Mouse (Mus musculus) lung, embryonic 14.5 days (tissue): ENCODE results near the gene Fam213b. TPM values are rescaled to one million over a fixed set of nuclear protein-coding genes. Genes with fewer than 3 reads are reported as not detected.
A peak's percentile ranks its signal among the peaks of the same experiment; 100 is the strongest.

ENCODE experiments used
- ATAC-seq: fragments of 200-750 bp; cut with Nextera tagmentation; 2 replicates; pipeline ENCODE4 v1.8.0; 2017; ENCODE audit warnings: mild to moderate bottlenecking, moderate TSS enrichment, moderate library complexity; ENCODE audit not compliant: insufficient read depth
- DNase-seq: peaks from one replicate; pipeline ENCODE4 v3.0.0-alpha.2; 2015
- H3K27ac ChIP-seq: fragments of 300-500 bp; sonication (generic); 2 replicates; pipeline ENCODE4 v1.5.1; 2014; ENCODE audit warnings: low read depth, mild to moderate bottlenecking, moderate library complexity
- H3K27me3 ChIP-seq: fragments of 300-500 bp; sonication (generic); 2 replicates; pipeline ENCODE4 v1.6.1; 2014; ENCODE audit warnings: low read length, control low read depth; ENCODE audit not compliant: insufficient read depth
- H3K36me3 ChIP-seq: fragments of 300-500 bp; sonication (generic); 2 replicates; pipeline ENCODE4 v1.6.1; 2014; ENCODE audit warnings: control low read depth; ENCODE audit not compliant: insufficient read depth
- H3K4me1 ChIP-seq: fragments of 300-500 bp; sonication (generic); 2 replicates; pipeline ENCODE4 v1.6.1; 2014; ENCODE audit warnings: antibody characterized with exemption, control low read depth; ENCODE audit not compliant: insufficient read depth
- H3K4me2 ChIP-seq: fragments of 300-500 bp; sonication (generic); 2 replicates; pipeline ENCODE4 v1.6.1; 2014; ENCODE audit warnings: mild to moderate bottlenecking
- H3K4me3 ChIP-seq: fragments of 300-500 bp; sonication (generic); 2 replicates; pipeline ENCODE4 v1.5.1; 2014; ENCODE audit warnings: low read depth, low read length
- H3K9ac ChIP-seq: fragments of 300-500 bp; sonication (generic); 2 replicates; pipeline ENCODE4 v1.6.1; 2014
- H3K9me3 ChIP-seq: fragments of 300-500 bp; sonication (generic); 2 replicates; pipeline ENCODE4 v1.6.1; 2016; ENCODE audit warnings: low read depth, low read length, control low read depth
- CTCF ChIP-seq: IDR thresholded peaks from 2 replicates; pipeline ENCODE4 v1.5.1; 2016; ENCODE audit warnings: antibody characterized with exemption, low read depth
- WGBS: fragments of 180-500 bp; shearing (Covaris S2); extraction: QIAGEN DNeasy Blood & Tissue Kit; methylation state at CpG from one replicate; pipeline ENCODE4 v1.1.7; 2014; 5-methylcytosine and 5-hydroxymethylcytosine counted together
- polyA plus RNA-seq: library from polyadenylated mRNA; unstranded; fragments of >200 nt; fragmentation: Nextera tagmentation; extraction: Ambion mirVana; gene quantifications from 2 replicates; pipeline ENCODE4 v1.2.1, GENCODE M21; 2014

Fam213b gene
- 37.4 and 39.9 TPM in 2 replicates for polyA plus RNA-seq

DNA sequence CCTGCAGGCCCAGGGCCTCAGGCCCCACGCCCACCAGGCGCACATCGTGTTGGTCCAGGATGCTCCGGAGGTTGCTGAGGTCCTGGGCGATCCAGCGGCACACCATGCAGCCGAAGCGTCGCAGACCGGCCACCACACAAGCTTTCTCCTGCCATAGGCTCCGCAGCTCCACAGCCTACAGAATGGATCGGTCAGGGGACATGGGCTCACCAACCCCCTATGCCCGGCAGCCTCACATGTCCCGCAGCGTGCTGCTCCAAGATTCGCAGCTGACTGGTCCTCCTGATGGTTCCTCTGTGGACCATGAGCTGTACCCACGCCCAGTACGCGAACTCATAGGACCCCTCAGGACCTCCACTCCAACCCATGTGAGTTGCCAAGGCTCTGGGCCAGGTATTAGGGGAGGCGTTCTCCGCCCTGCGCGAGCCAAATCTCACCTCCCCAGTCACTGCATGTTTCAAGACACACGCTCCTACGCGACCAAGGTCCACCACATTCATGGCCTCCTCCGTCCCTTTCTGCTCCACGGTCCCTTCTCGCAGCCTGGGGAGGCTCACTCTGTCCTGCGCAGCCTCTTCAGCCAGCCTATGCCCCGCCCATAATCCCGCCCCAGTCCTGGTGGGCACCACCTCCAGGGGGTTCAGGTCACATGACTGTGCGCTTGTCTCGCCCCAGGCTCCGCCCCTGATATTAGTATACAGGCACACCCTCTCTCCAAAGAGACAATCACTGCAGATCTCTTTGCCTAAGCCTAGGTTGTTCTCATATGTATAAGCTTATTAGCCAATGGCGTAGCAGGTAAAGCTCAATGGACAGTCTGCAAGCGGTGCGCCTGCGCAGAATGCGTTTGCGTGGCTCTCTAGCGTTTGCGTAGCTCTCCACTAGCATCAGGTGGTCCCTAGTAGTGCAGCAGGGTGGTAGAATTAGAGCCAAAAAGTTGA, at the start of gene Fam213b:
Gene Fam213b (minus strand): TSS at position 630 of the 941 bp plus-strand sequence.
- peak; percentile 94 for DNase-seq
- no peak within 1 kb of the TSS; the same call in 1 of the 2 replicates for H3K27ac ChIP-seq
- peak; percentile 98 for ATAC-seq
- WGBS: 3% methylated on average over 43 of the region's 43 CpGs
- peak within 1 kb of the TSS; percentile 55 for H3K4me3 ChIP-seq
- H3K4me2 ChIP-seq: peak within 1 kb of the TSS; percentile 97
- TF ChIP-seq CTCF: no peak; the same call in 1 of the 2 replicates
- H3K36me3 ChIP-seq: no peaks in the 10 kb centered on the region
- peak within 1 kb of the TSS; percentile 69 for H3K9ac ChIP-seq
- H3K9me3 ChIP-seq: no peaks in the 10 kb centered on the region
- peaks cover 12% of the 10 kb centered on the region for H3K4me1 ChIP-seq
- H3K27me3 ChIP-seq: no peaks in the 10 kb centered on the region

DNA sequence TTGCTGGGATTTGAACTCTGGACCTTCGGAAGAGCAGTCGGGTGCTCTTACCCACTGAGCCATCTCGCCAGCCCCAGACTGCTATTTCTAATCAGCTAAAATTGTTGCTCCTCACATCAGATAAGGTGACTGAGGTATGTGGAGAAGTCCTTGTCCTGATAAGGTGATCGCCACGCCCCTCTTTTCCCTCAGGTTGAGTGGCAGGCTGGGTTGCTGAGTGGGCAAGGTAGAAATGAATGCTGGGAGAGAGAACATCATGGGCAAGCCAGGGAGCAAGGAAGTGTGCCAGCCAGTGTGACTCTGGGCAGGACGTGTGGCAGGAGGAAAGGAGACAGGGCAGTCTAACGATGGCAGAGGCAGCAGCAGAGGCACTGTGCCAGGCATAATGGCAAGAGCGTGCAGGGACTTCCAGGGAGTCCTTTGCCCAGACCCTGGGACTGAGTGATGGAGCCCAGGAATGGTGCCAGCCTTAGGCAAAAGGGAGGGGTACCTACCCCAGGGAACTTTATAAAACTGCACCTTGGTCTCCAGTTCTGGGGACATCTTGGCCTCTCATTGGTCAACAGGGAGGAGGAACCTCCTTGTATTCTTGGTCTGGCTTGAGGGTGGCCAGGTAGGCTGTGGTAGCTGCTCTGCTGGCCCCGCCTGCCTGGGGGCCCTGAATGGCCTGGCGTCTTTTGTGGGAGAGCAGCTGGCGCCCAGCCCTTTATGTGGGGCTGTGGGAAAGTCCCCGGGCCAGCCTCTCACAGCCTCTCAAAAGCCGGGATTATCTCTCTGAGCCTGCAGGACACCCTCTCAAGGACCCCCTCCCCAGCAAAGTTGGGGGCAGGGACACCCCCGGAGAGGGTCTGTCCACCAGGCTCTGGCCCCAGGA, 49.4 kb upstream of the Fam213b start:
- Histone ChIP-seq H3K9me3 (no peaks in the 10 kb centered on the region), H3K27ac (no peak overlapping the region), H3K4me3 (no peak overlapping the region), H3K4me1 (no peaks in the 10 kb centered on the region), H3K4me2 (no peak overlapping the region), H3K27me3 (peaks cover 51% of the 10 kb centered on the region), H3K36me3 (no peaks in the 10 kb centered on the region), H3K9ac (no peak overlapping the region)
- DNase-seq (peak; percentile 8), ATAC-seq (no peak)
- WGBS: 41% methylated on average over 14 of the region's 14 CpGs
- no peak for TF ChIP-seq CTCF

DNA sequence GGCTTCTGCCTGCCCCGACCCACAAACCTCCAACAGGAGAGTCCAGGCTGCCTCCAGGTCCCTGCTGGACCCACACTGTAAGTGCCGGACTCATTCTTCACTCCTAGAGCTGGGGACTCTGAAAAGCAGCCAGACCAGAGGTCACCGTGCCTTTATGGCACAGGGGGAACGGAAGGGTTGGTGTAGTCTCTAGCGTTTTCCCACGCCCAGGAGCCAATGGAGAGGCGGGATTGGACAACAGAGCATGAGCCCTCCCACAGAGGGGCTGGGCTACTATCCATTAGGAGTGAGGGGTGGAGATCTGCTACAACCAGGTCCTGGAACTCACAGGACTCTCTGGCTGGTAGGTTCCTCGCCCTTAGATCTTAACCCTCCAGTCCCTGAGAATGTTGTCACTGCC, 47.4 kb upstream of the Fam213b start:
- no peak overlapping the region for H3K27ac ChIP-seq
- H3K9ac ChIP-seq: 0 out of 2 replicates have a peak overlapping the region, but pooled peaks have one; percentile 14
- peaks cover 31% of the 10 kb centered on the region for H3K27me3 ChIP-seq
- TF ChIP-seq CTCF: no peak
- ATAC-seq (peak; percentile 86), DNase-seq (peak; percentile 85)
- no peaks in the 10 kb centered on the region for H3K36me3 ChIP-seq
- no peaks in the 10 kb centered on the region for H3K9me3 ChIP-seq
- H3K4me2 ChIP-seq: peak overlapping the region; percentile 52
- WGBS: 2% methylated on average over 8 of the region's 8 CpGs
- H3K4me1 ChIP-seq: no peaks in the 10 kb centered on the region
- peak overlapping the region; percentile 6 for H3K4me3 ChIP-seq

DNA sequence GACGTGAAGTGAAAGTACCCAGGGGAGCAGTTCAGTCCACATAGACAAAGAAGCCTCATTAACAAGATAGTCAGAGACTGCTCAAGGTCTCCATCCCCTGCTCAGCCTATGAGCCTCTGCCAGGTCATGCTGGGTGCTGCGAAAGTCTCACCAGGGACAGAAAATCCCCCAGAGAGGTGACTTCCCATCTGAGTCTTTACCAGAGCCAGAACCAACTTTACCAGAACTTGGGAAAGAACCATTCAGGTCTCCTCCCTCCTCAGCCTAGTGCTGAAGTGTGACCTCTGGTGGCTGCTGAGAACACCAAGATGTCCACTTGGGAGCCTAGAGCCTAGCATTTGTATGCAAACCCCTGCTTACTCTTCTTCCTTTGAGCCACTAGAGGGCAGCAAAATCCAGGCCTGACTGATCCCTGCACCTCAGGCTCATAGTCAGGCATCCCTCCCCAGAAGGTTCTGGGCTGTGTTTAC, 45.2 kb upstream of the Fam213b start:
- ATAC-seq (peak; percentile 75), DNase-seq (peak; percentile 92)
- no peak overlapping the region for H3K4me2 ChIP-seq
- no peaks in the 10 kb centered on the region for H3K4me1 ChIP-seq
- H3K9ac ChIP-seq: no peak overlapping the region
- no peak overlapping the region for H3K4me3 ChIP-seq
- H3K27me3 ChIP-seq: peaks cover 9% of the 10 kb centered on the region
- peak; percentile 95 for TF ChIP-seq CTCF
- no peak overlapping the region for H3K27ac ChIP-seq
- no peaks in the 10 kb centered on the region for H3K36me3 ChIP-seq
- 13% methylated on average over 2 of the region's 2 CpGs for WGBS
- no peaks in the 10 kb centered on the region for H3K9me3 ChIP-seq

DNA sequence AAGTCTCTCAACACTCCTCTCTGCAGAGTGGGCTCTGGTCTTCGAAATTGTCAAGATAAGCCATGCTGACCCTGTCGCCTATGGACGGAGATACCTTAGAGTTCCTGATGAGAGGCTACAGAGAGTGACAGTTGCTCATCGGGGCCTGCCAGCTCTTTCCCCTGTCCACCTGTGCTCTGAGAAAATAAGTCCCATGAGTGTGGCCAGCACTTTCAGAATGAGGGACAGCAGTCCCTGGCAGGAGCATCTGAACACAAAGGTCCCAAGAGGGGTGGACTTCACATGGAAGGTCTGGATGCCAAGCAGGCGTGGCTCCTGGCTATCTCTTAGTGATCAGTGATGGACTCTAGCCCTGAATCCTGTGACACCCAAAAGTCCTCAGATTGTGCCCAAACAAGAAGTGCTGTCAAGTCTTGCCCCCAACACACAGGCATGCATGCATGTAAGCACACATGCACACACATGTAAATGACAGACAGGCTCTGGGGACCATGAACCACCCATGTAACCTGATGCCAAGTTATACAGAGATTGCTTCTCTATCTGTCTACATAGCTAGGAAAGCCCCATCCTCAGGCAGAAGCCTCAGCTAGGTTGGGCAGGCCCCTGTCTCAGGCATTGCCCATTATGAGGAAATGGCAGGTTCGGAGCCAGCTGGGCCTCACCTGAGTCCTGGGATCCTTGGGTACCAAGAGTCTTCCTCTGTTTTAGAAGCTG, 44.5 kb upstream of the Fam213b start:
- DNase-seq (no peak), ATAC-seq (no peak)
- H3K27me3 ChIP-seq: peaks cover 3% of the 10 kb centered on the region; the same call in 1 of the 2 replicates
- WGBS: 79% methylated on average over 6 of the region's 6 CpGs
- no peak overlapping the region for H3K4me3 ChIP-seq
- H3K9me3 ChIP-seq: no peaks in the 10 kb centered on the region
- no peak overlapping the region for H3K9ac ChIP-seq
- no peak overlapping the region for H3K4me2 ChIP-seq
- H3K4me1 ChIP-seq: no peaks in the 10 kb centered on the region
- no peaks in the 10 kb centered on the region for H3K36me3 ChIP-seq
- TF ChIP-seq CTCF: no peak
- H3K27ac ChIP-seq: no peak overlapping the region

DNA sequence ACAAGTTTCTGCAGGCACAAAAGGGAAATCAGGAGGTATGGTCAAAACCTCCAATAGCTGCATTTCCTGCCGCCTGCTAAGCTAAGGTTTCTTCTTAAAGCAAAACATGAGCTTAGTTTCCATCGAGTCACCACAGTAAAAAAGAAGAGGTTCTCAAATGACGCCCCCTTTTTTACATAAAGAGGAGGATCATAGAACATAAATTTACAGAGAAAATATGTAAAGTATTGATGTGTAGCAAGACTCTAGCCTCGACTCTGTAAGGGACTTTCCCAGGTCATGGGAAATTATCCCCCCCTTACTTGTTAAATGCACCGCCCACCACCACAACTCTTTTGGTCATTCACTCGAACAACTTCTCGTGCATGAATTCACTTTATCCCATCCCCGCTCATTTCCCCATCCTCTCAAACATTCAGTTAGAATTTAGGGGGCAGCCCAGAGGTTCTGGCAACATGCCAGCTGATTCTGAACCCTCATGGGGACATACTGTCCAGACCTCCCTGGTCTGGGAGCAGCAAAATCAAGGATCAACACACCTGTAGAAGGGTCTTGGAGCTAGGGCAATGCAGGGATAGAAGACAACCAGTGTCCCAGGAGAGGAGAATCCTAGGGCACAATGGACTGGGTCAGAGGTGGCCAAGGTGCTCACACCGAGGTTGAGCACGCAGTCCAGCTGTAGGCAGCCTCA, 43.8 kb upstream of the Fam213b start:
- H3K9me3 ChIP-seq: no peaks in the 10 kb centered on the region
- WGBS: 78% methylated on average over 10 of the region's 10 CpGs
- no peaks in the 10 kb centered on the region for H3K36me3 ChIP-seq
- H3K4me3 ChIP-seq: no peak overlapping the region
- DNase-seq (no peak), ATAC-seq (no peak)
- no peak for TF ChIP-seq CTCF
- H3K9ac ChIP-seq: no peak overlapping the region
- no peaks in the 10 kb centered on the region for H3K27me3 ChIP-seq
- H3K27ac ChIP-seq: no peak overlapping the region
- H3K4me1 ChIP-seq: no peaks in the 10 kb centered on the region
- no peak overlapping the region for H3K4me2 ChIP-seq
